8 mouse cellular contexts compared by ENCODE assay signal in the genomic region with DNA sequence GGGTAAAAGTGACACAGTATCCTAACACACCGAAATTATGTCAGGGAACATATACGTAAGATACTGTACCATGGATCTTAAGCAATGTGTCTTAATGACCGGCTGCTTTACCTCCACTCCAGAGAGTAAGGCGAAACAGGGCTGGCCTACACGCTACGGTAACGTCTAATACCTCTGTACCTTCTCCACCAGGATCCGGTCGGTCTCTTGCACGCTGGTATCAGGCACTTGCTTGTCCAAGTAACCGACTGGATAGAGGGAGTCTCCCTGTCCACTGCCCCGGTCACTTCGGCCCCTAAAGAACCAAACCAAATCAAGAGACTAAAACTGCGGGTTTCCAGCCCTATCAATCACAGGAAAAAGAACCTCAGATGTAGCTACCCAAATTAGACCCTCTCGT. TPM values are rescaled to one million over a fixed set of nuclear protein-coding genes. Genes with fewer than 3 reads are reported as not detected.
DNase-seq lines count a peak whose midpoint lies in the region; ATAC-seq and TF ChIP-seq lines count a peak whose summit lies in the region.

No protein-coding gene starts in this region.

- H3K27ac ChIP-seq in spleen, adult 2 months (ENCODE audit: insufficient read depth, low read length): no peak overlapping the region
- H3K27ac ChIP-seq in liver, embryonic 16.5 days (ENCODE audit: low read length): peak overlapping the region; percentile 87

- peak; percentile 43; the same call in 1 of the 2 replicates for ATAC-seq in cerebellum, adult (ENCODE audit: insufficient number of reproducible peaks, low FRiP score, low TSS enrichment)
- peak; percentile 53 for ATAC-seq in liver, embryonic 16.5 days (ENCODE audit: low read depth)

- peak overlapping the region; percentile 84 for H3K4me2 ChIP-seq in liver, embryonic 16.5 days (ENCODE audit: low read depth, low read length)

- WGBS in spleen, adult 2 months: 12% methylated on average over 15 of the region's 15 CpGs
- 13% methylated on average over 15 of the region's 15 CpGs for WGBS in liver, embryonic 16.5 days (ENCODE audit: insufficient replicate concordance)

- peak overlapping the region; percentile 90 for H3K9ac ChIP-seq in liver, embryonic 16.5 days (ENCODE audit: low read depth, low read length)

- peak overlapping the region; percentile 92 for H3K4me3 ChIP-seq in spleen, adult 2 months (ENCODE audit: extremely low read depth, insufficient read depth, insufficient read length)
- peak overlapping the region; percentile 99 for H3K4me3 ChIP-seq in liver, embryonic 16.5 days (ENCODE audit: low read depth, low read length)

- no peak for TF ChIP-seq CTCF in spleen, adult 2 months (IDR thresholded peaks at IDR 0.05; ENCODE audit: extremely low read depth, insufficient read depth, insufficient read length, insufficient replicate concordance)

- peaks cover 13% of the 10 kb centered on the region for H3K36me3 ChIP-seq in spleen, adult 2 months (ENCODE audit: control insufficient read depth, insufficient read depth, low read length)
- peaks cover 17% of the 10 kb centered on the region for H3K36me3 ChIP-seq in liver, embryonic 16.5 days (ENCODE audit: control insufficient read depth, insufficient read depth)

- no peaks in the 10 kb centered on the region for H3K9me3 ChIP-seq in liver, embryonic 16.5 days (replicated peaks; ENCODE audit: control insufficient read depth, low read length)

- no peak for DNase-seq in cerebellum, postnatal 4 days (ENCODE audit: low spot score in 2 of 2)
- DNase-seq in spleen, adult 2 months (ENCODE audit: low read depth in 1 of 2, low spot score in 2 of 2): no peak
- DNase-seq in spleen, adult 12 weeks (ENCODE audit: low spot score): no peak
- DNase-seq in heart, postnatal 4 days: peak; percentile 12
- DNase-seq in testis, postnatal 10 days (ENCODE audit: low spot score): peak; percentile 43
- no peak for DNase-seq in gastrocnemius, postnatal 10 days

- no peak for TF ChIP-seq POLR2A in spleen, adult 2 months (IDR thresholded peaks at IDR 0.05; ENCODE audit: low read depth, low read length)

- no peaks in the 10 kb centered on the region for H3K27me3 ChIP-seq in spleen, adult 2 months (ENCODE audit: control insufficient read depth, insufficient read depth, low read length)
- no peaks in the 10 kb centered on the region for H3K27me3 ChIP-seq in liver, embryonic 16.5 days (ENCODE audit: control insufficient read depth, insufficient read depth, low read depth, low read length)

- H3K4me1 ChIP-seq in spleen, adult 2 months (ENCODE audit: control insufficient read depth, insufficient read depth, insufficient read length): peaks cover 2% of the 10 kb centered on the region; the same call in 1 of the 2 replicates
- H3K4me1 ChIP-seq in liver, embryonic 16.5 days (ENCODE audit: control insufficient read depth, low read depth, low read length): peaks cover 13% of the 10 kb centered on the region

RNA-seq across cellular contexts. Expression of gene Emc4, which starts 0.6 kb away (rescaled TPM):
- polyA plus RNA-seq in spleen, adult 2 months (2012; rRNA removed): 28.6 and 32.5 TPM in 2 replicates
- total RNA-seq in heart, postnatal 4 days (2021): 10 to 100 TPM; 57.4 to 61.0 TPM
- polyA plus RNA-seq in liver, embryonic 16.5 days (2015; fragmentation: Nextera tagmentation; extraction: Ambion mirVana): 40.0 and 40.7 TPM in 2 replicates
- total RNA-seq in gastrocnemius, postnatal 10 days (2021): 10 to 100 TPM; 71.0 to 73.7 TPM

RNA-seq across cellular contexts. Expression of gene Katnbl1, which starts 11.8 kb away (rescaled TPM):
- polyA plus RNA-seq in spleen, adult 2 months (2012; rRNA removed): 0.57 and 0.58 TPM in 2 replicates
- total RNA-seq in heart, postnatal 4 days (2021): 10 to 100 TPM; 12.5 to 12.6 TPM
- 14.4 and 17.1 TPM in 2 replicates for polyA plus RNA-seq in liver, embryonic 16.5 days (2015; fragmentation: Nextera tagmentation; extraction: Ambion mirVana)
- total RNA-seq in gastrocnemius, postnatal 10 days (2021): 1 to 10 TPM; 7.1 to 9.4 TPM

Comparison
In these comparisons a context has a peak if more than half of its experiments do, and no peak if none do; other contexts are left out.
1. DNase-seq: peak in heart, postnatal 4 days (single experiment) and testis, postnatal 10 days (single experiment); none in cerebellum, postnatal 4 days (0 of 2), spleen, adult 2 months (0 of 2), spleen, adult 12 weeks (single experiment) and gastrocnemius, postnatal 10 days (single experiment).